Mouse (Mus musculus): Measurements from ENCODE around the gene Abcc2. TPM values are rescaled to one million over a fixed set of nuclear protein-coding genes. Genes with fewer than 3 reads are reported as not detected.

The Abcc2 gene
- total RNA-seq, 2 experiments from 2014 or later = 0.26 to 0.28 TPM

DNA sequence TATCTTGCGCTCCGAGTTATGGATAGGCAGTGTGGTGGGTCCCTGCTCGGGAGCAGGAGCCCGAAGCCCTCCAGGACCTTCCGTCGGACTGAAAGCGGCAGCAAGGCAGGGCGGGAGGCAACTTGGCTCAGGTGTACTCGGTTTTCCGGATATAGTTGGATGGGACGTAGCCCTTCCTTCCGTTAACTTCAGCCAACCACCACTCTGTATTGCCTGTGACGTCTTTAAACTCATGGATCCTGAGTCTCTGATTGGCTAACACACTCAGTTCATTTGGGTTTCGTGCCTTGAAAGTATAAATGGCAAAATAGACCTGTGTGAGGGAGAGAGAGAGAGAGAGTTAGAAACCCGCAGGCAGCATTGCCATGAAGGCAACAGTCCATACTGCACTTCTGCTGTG, 66.0 kb downstream of the Abcc2 start:
- no peak for DNase-seq
- intact Hi-C loops (cut with DNase I) = no loop called here

DNA sequence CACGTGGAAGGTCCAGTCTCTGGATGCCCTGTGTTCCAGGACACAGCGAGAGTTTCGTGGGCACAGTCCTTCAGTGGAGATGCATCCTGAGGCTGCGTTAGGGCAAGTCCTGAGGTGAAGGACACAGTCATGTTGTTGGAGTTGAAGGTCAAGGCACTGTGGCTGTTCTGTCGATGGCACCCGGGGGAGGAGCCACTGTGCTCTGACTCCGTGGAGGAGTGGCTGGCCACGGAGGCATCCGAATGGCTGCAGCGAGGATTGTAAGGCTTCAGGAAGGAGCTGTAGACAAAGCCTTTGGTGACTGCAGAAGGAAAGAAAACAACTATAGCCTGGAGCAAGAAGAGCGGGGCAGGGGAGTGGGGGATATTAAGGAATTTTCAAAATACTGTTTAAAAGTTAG, 68.0 kb downstream of the Abcc2 start:
- no peak for DNase-seq
- intact Hi-C loops (cut with DNase I) = no loop called here

GRCm38 (mm10) chr19:43851996-43852630, 70.1 kb downstream of the Abcc2 start:
- DNase-seq = no peak
- intact Hi-C loops (cut with DNase I) = no loop called here

DNA sequence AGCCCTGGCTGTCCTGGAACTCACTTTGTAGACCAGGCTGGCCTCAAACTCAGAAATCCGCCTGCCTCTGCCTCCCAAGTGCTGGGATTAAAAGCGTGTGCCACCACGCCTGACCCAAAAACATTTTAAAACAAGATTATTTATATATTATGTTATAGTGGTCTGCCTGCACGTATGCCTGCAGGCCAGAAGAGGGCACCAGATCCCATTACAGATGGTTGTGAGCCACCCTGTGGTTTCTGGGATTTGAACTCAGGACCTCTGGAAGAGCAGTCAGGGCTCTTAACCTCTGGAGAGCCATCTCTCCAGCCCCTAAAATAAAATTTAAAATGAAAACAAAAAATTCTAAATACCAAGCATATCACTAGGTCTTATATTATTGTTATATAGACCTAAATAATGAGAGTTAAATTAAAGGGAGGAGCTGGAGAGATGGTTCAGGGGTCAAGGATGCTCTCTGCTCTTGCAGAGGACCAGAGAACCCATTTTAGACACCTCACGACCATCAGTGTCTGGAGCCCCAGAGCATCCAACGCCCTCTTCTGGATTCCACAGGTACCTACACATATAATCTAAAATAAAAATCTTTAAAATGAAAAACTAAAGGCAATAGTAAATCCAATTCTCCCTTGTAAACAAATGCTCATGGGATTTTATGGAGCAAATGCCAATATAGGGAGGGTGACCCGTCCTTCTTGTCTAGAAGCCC, 71.0 kb downstream of the Abcc2 start:
- intact Hi-C loops (cut with DNase I) = no loop called here
- no peak for DNase-seq

DNA sequence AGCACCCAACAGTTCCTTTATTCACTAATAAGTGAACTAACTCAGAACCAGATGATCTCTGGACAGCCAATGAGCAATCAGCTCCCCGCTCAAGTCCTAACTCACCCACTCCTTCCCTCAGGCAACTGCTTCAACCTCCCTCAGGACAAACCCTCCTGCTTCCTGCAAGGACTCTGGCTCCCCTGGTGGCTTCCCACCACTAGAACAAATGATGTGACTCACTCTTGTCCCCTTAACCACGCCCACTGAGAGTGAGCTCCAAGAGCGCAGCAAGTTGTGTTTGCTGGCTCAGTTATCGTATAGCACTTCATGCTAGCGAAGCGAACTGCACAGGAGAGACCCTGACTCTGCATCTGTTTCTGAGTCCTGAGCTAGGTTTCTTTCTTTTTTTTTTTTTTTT, 75.4 kb downstream of the Abcc2 start:
- intact Hi-C loops (cut with DNase I) = no loop called here
- DNase-seq = no peak

DNA sequence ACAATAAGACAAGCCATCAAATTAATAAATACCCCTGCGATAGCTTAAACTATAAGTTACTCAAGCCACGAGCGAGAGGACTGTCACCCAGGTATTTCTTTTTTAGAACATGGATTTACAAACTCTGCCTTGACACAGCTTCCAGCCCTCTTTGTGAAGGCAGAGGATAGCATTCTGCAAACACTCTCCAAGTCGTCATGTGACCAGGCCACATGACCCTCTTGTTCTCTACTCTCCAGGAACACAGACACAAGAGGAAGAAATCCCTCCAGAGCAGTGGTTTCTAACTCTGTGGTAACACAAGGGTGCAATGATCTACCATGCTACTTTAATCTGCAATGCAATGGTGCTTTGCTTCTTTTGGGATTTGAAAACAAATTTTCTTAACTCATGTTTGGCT, 88.4 kb downstream of the Abcc2 start:
- DNase-seq = no peak
- intact Hi-C loops (cut with DNase I) = loop anchor here (10.0 kb wide), 1 partner anchor 74 kb away; the partner anchor contains the start of gene Dnmbp

GRCm38 (mm10) chr19:43874351-43874750, 92.4 kb downstream of the Abcc2 start:
- intact Hi-C loops (cut with DNase I) = loop anchor here (10.0 kb wide), 1 partner anchor 70 kb away; the partner anchor contains the start of gene Dnmbp
- DNase-seq = no peak

GRCm38 (mm10) chr19:43875996-43876395, 94.0 kb downstream of the Abcc2 start:
- intact Hi-C loops (cut with DNase I) = loop anchor here (10.0 kb wide), 1 partner anchor 69 kb away; the partner anchor contains the start of gene Dnmbp
- peak; percentile 79 for DNase-seq

DNA sequence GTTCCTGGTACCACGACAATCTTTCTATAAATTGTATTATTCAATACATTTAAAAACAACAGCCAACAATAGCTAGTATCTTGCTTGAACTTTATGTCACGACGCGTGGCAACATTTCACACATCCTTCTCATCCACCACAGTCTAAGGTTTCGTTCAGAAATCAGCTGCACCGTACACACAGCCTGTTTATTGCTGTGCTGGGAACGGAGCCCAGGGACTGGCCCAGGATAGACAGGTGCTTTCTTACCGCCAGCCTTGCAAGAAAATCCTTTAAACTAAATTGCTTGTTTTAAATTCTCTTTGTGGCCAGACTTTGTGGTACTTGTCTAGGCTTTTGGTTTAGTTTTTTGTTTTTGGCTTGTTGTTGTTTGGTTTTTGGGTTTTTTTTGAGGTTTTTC, 95.4 kb downstream of the Abcc2 start:
- intact Hi-C loops (cut with DNase I) = loop anchor here (10.0 kb wide), 1 partner anchor 67 kb away; the partner anchor contains the start of gene Dnmbp
- no peak for DNase-seq

GRCm38 (mm10) chr19:43878111-43879092, 96.4 kb downstream of the Abcc2 start:
- DNase-seq = no peak
- intact Hi-C loops (cut with DNase I) = loop anchor here (10.0 kb wide), 1 partner anchor 66 kb away; the partner anchor contains the start of gene Dnmbp

DNA sequence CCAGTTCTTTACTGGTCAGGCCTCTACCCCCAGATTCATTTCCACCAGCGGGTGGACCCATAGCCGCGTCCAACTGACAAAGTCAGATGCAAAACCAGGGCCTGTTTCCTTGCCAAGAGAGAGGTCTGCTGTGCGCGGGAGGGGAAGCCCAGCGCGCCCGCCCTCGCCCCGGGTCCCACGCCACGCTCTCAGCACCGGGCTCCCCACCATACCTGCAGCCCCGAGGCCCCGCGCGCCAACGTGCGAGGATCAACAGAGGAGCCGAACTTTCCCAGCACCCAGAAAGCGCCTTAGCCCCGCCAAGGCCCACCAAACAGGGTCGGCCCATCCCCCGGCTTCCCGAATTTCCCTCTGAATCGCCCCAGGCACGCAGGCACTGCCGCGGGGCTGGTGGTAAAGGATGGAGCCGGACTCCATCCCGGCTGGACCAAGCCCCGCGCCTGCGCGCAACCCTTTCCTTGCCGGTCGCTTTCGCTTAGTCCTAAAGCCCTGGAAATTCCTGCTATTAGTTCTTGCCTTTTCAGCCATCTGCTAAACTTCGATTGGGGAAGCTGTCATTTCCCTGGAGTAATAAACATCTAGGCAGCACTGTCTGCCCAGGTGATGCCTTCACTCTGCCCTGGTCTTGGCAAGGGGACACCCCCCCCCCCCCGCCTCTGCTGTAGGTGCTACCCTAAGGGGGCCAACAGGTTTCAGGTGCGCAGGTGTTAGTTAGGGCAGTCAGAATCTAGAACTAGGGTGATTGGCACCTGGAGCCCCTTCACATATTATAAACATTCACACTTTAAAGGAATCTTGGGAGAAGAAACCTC, 97.6 kb downstream of the Abcc2 start:
- peak; percentile 91 for DNase-seq
- intact Hi-C loops (cut with DNase I) = loop anchor here (10.0 kb wide), 1 partner anchor 65 kb away; the partner anchor contains the start of gene Dnmbp

DNA sequence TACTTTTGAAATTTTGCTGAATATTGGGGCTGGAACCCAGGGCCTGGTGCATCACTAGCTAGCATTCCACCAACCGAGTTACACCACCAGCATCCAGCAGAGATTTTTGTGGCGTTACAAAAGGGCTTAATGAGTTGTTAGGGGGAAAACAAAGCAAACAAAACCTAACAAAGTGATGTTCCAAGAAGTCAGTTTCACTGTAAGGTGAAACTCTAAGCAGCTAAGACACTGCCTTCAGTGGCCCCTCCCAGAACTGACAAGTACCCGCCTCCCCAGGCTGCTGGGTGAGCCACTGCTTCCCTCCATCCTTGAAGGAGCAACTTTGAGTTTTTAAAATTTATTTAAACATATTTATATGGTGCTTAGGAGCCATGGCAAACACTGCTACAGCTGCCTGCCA, 98.4 kb downstream of the Abcc2 start:
- intact Hi-C loops (cut with DNase I) = no loop called here
- DNase-seq = no peak

DNA sequence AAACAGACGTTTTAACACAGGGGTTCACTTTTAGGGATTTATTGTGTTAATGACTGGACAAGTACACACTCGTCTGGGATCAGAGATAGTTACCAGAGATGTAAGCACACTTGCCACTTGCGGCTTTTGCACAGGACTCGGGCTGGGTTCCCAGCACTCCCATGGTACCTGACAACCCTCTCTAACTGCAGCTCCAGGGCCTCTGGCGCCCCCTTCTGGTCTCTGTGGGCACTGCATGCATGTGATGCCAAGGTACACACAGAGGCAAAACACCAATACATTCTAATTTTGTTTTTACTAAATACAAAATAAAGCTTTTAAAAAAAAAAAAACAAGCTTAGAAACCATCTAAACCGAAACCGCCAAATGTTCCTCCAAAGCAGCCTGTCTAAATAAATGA, 99.6 kb downstream of the Abcc2 start:
- intact Hi-C loops (cut with DNase I) = no loop called here
- DNase-seq = no peak

GRCm38 (mm10) chr19:43882895-43883573, 101.0 kb downstream of the Abcc2 start:
- peak; percentile 65 for DNase-seq
- intact Hi-C loops (cut with DNase I) = no loop called here

DNA sequence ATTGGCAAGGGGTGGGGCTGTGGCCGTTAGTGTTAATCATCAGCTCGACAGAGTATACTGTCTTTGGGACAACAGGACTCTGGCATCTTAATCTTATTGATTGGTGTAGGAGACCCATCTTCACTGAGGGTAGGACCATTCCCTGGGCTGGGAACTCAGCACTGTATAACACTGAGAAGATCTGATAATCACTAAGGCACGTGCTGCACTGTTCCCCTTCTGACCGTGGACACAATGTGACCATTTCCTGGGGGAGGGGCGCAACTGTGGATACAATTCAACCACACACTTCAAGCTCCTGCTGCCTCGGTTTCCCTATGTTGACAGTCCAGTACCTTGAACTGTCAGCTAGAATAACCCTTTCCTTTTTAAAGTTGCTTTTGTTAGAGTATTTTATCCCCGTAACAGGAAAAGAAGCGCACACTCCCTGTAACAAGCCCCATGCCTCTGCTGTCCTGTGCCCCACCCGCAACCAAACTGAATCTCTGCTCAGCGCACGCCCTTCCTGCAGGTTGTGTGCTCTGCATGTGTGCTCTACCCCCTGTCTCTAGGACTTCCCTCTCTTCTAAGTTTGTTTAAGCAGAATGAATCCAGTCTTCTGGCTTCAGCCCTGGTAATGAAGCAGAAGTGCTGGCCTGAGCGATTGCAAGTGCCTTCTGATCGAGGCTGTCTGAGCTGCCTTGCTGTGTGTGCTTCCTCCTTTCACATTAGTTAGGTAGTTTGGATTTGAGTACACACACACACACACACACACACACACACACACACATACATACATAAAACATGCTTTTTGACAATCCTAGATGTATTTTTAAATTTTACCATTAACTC, 102.9 kb downstream of the Abcc2 start:
- DNase-seq = no peak
- intact Hi-C loops (cut with DNase I) = no loop called here

GRCm38 (mm10) chr19:43886371-43887099, 104.5 kb downstream of the Abcc2 start:
- intact Hi-C loops (cut with DNase I) = no loop called here
- no peak for DNase-seq

- intact Hi-C loops (cut with DNase I) = no loop called here
- DNase-seq = no peak
These were observed 105.2 kb downstream of the Abcc2 start for GRCm38 (mm10) chr19:43887242-43887641.

GRCm38 (mm10) chr19:43887725-43888124, 105.7 kb downstream of the Abcc2 start:
- DNase-seq = no peak
- intact Hi-C loops (cut with DNase I) = no loop called here
